Mouse (Mus musculus): Measurements from ENCODE around the gene Zfp808.
"Not testable (repeated sequence)": the region's sequence is repeated elsewhere in the genome, so short reads cannot be mapped to it uniquely, and the experiment has no call there.

GRCm38 (mm10) chr13:62098786-62099185 lies 30.9 kb upstream of the Zfp808 start:
- not testable (repeated sequence) for TF ChIP-seq POLR2A (IDR thresholded peaks at IDR 0.05; ENCODE audit: low read depth, low read length); CTCF (IDR thresholded peaks at IDR 0.05; ENCODE audit: borderline replicate concordance, insufficient read depth, low read length)

All from embryonic fibroblast, embryonic 13.5 days (primary cell).